Mouse (Mus musculus) midbrain, embryonic 12.5 days (tissue): Measurements from ENCODE around the gene Zfp982. TPM values are rescaled to one million over a fixed set of nuclear protein-coding genes. Genes with fewer than 3 reads are reported as not detected.
A peak's percentile ranks its signal among the peaks of the same experiment; 100 is the strongest.
"Not testable (repeated sequence)": the region's sequence is repeated elsewhere in the genome, so short reads cannot be mapped to it uniquely, and the experiment has no call there.

Experiments used
- ATAC-seq: fragments of 200-750 bp; cut with Nextera tagmentation; 2 replicates; pipeline ENCODE4 v1.8.0; 2017; ENCODE audit warnings: low read depth, moderate TSS enrichment, moderate library complexity; ENCODE audit not compliant: low FRiP score
- H3K27ac ChIP-seq: fragments of 300-500 bp; sonication (generic); replicated peaks from 2 replicates; pipeline ENCODE4 v1.5.1; 2016; ENCODE audit warnings: mild to moderate bottlenecking
- H3K27me3 ChIP-seq: fragments of 300-500 bp; sonication (generic); 2 replicates; pipeline ENCODE4 v1.6.1; 2016; ENCODE audit warnings: mild to moderate bottlenecking
- H3K36me3 ChIP-seq: fragments of 300-500 bp; sonication (generic); 2 replicates; pipeline ENCODE4 v1.6.1; 2016
- H3K4me1 ChIP-seq: fragments of 300-500 bp; sonication (generic); 2 replicates; pipeline ENCODE4 v1.6.1; 2016
- H3K4me2 ChIP-seq: fragments of 300-500 bp; sonication (generic); replicated peaks from 2 replicates; pipeline ENCODE4 v1.6.1; 2016; ENCODE audit warnings: mild to moderate bottlenecking, moderate library complexity
- H3K4me3 ChIP-seq: fragments of 300-500 bp; sonication (generic); 2 replicates; pipeline ENCODE4 v1.5.1; 2016; ENCODE audit warnings: mild to moderate bottlenecking
- H3K9ac ChIP-seq: fragments of 300-500 bp; sonication (generic); replicated peaks from 2 replicates; pipeline ENCODE4 v1.6.1; 2016; ENCODE audit warnings: mild to moderate bottlenecking, moderate library complexity
- H3K9me3 ChIP-seq: fragments of 300-500 bp; sonication (generic); 2 replicates; pipeline ENCODE4 v1.6.1; 2016; ENCODE audit warnings: mild to moderate bottlenecking
- WGBS: fragments of 180-500 bp; shearing (Covaris S2); methylation state at CpG from one replicate; pipeline ENCODE4 v1.1.7; 2016; 5-methylcytosine and 5-hydroxymethylcytosine counted together
- polyA plus RNA-seq: library from polyadenylated mRNA; unstranded; fragments of >200 nt; fragmentation: Nextera tagmentation; extraction: Ambion mirVana; gene quantifications from 2 replicates; pipeline ENCODE4 v1.2.1, GENCODE M21; 2016

Zfp982 gene
- polyA plus RNA-seq = 9.6 and 9.7 TPM in 2 replicates

DNA sequence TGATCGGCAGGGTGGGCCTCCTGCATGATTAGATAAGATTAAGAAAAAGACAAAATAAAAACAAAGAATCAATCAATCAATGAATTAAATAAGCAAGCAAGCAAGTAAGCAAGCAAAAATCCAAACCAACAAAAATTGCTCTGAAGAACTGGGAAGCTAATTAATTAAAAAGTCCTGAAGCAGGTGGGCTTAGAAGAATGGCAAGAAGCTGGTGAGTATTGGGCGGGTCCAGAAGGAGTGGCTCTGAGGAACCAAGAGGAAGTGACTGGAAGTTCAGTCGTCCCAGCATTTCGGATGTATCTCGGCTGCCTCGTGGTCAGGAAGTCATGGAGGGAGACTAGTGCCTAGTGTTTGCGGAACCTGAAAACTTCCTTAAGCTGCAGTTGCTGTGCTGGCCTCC, at the start of gene Zfp982:
Zfp982 (plus strand) TSS at position 301 of the 400 bp plus-strand sequence.
- H3K4me3 ChIP-seq, H3K4me2 ChIP-seq, ATAC-seq, H3K27me3 ChIP-seq, H3K9ac ChIP-seq, H3K27ac ChIP-seq, H3K36me3 ChIP-seq, H3K4me1 ChIP-seq: not testable (repeated sequence)
- WGBS = 89% methylated on average over 7 of the region's 7 CpGs
- H3K9me3 ChIP-seq = peaks cover 55% of the 10 kb centered on the region

GRCm38 (mm10) chr4:147442649-147443553, 49.3 kb upstream of the Zfp982 start:
- H3K4me2 ChIP-seq = peak overlapping the region; percentile 64
- not testable (repeated sequence) for H3K9me3 ChIP-seq, H3K36me3 ChIP-seq, H3K27me3 ChIP-seq, H3K4me1 ChIP-seq
- WGBS = 7% methylated on average over 52 of the region's 52 CpGs
- peak overlapping the region; percentile 47 for H3K4me3 ChIP-seq
- peak; percentile 99 for ATAC-seq
- H3K27ac ChIP-seq = peak overlapping the region; percentile 60
- H3K9ac ChIP-seq = peak overlapping the region; percentile 67

- not testable (repeated sequence) for ATAC-seq, H3K4me1 ChIP-seq
Measured at GRCm38 (mm10) chr4:147443554-147443927, 48.7 kb upstream of the Zfp982 start.

GRCm38 (mm10) chr4:147445371-147445770, 46.8 kb upstream of the Zfp982 start:
- not testable (repeated sequence) for H3K36me3 ChIP-seq, H3K27ac ChIP-seq, H3K27me3 ChIP-seq, H3K9me3 ChIP-seq, ATAC-seq, H3K4me2 ChIP-seq, H3K4me3 ChIP-seq, H3K4me1 ChIP-seq, H3K9ac ChIP-seq

More at GRCm38 (mm10) chr4:147443554-147443927, 48.7 kb upstream of the Zfp982 start:
- not testable (repeated sequence) for H3K27me3 ChIP-seq, H3K36me3 ChIP-seq, H3K9me3 ChIP-seq
- Histone ChIP-seq H3K27ac (peak overlapping the region; percentile 60), H3K4me2 (peak overlapping the region; percentile 64), H3K9ac (peak overlapping the region; percentile 67), H3K4me3 (peak overlapping the region; percentile 47)
- WGBS = 39% methylated on average over 8 of the region's 8 CpGs

GRCm38 (mm10) chr4:147448358-147448757, 43.9 kb upstream of the Zfp982 start:
- Histone ChIP-seq H3K4me3 (no peak overlapping the region), H3K9ac (no peak overlapping the region), H3K36me3 (no peaks in the 10 kb centered on the region), H3K4me1 (no peaks in the 10 kb centered on the region), H3K27ac (no peak overlapping the region), H3K27me3 (no peaks in the 10 kb centered on the region), H3K4me2 (no peak overlapping the region), H3K9me3 (peaks cover 4% of the 10 kb centered on the region; the same call in 1 of the 2 replicates)
- 68% methylated on average over 2 of the region's 2 CpGs for WGBS
- no peak for ATAC-seq

DNA sequence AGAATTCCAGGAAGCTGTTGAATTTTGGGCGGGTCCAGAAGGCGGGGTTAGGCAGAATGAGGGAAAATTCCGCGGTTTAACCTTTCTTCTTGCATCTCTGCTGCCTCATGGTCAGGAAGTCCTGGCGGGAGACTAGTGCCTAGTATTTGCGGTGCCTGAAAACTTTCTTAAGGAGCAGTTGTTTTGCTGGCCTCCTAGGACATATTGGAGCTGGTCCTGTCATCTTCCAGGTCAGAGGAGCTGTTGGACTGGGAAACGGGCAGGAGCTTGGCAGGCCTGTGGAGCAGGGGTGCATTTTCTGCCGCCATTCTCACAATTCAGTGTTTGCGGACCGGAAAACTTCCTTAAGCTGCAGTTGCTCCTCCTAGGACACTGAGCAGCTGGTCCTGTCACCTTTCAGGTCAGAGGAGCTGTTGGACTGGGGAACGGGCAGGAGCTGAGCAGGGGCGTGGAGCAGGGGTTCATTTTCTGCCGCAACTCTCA, 43.1 kb upstream of the Zfp982 start:
- Histone ChIP-seq H3K9ac (no peak overlapping the region), H3K4me1 (no peaks in the 10 kb centered on the region), H3K4me3 (peak overlapping the region; percentile 7; the same call in 1 of the 2 replicates), H3K4me2 (peak overlapping the region; percentile 6), H3K27ac (no peak overlapping the region), H3K9me3 (peaks cover 4% of the 10 kb centered on the region; the same call in 1 of the 2 replicates), H3K36me3 (no peaks in the 10 kb centered on the region), H3K27me3 (no peaks in the 10 kb centered on the region)
- no peak for ATAC-seq
- 42% methylated on average over 13 of the region's 13 CpGs for WGBS

DNA sequence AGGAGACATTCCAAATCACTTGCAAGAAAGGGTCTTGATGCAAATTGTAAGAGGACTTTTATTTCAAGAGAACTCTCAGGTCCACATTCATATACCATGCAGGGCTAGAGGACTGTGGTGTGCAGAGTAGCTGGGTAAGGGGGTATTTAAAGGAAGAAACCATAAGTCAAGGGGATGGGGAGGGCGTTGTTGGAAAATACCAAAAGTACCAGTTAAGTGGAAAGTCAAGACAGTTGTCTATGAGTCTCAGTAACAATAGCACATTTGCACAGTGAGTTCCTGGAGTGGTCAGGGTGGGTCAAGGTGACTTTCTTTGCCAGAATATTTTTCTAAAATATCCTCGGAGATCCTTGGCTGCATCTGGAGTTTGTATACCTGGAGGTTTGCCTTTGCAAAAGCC, 42.2 kb upstream of the Zfp982 start:
- not testable (repeated sequence) for H3K4me2 ChIP-seq, H3K4me1 ChIP-seq, H3K4me3 ChIP-seq, H3K27ac ChIP-seq, H3K9me3 ChIP-seq, H3K9ac ChIP-seq, H3K27me3 ChIP-seq, ATAC-seq, H3K36me3 ChIP-seq
- 78% methylated on average over 2 of the region's 2 CpGs for WGBS

GRCm38 (mm10) chr4:147467207-147467606, 25.0 kb upstream of the Zfp982 start:
- not testable (repeated sequence) for H3K36me3 ChIP-seq, H3K4me3 ChIP-seq, H3K27ac ChIP-seq, H3K4me1 ChIP-seq, H3K9ac ChIP-seq, H3K27me3 ChIP-seq, H3K4me2 ChIP-seq, ATAC-seq
- WGBS = 91% methylated on average over 7 of the region's 7 CpGs
- H3K9me3 ChIP-seq = peaks cover 48% of the 10 kb centered on the region

DNA sequence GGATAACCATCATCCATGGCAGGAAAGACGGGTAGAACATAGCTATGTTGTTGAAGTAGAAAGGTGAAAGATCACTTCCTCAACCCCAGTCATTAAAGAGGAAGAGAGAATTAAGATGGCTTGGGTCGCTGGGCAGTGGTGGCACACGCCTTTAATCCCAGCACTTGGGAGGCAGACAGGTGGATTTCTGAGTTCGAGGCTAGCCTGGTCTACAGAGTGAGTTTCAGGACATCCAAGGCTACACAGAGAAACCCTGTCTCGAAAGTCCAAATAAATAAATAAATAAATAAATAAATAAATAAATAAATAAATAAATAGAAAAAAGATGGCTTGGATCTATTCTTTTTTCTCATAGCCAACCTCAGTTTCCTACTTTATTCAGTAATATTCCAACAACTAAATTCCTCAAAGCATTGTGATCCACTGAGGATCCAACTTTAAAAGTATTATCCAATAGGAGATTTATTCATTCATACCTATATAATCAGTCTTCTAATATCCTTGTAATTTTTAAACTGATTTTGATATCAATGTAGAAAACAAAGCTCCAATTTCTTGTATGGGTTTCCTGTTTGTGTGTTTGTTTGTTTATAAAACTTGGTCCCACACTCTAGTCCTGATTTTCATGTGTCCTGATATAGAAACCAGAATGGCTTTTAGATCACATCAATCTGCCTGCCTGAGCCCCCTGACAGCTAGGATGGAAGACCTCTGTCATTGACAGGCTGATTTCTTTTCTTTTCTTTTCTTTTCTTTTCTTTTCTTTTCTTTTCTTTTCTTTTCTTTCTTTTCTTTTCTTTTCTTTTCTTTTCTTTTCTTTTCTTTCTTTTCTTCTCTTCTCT, 6.8 kb downstream of the Zfp982 start:
- not testable (repeated sequence) for H3K4me3 ChIP-seq, H3K27me3 ChIP-seq, H3K9ac ChIP-seq, H3K27ac ChIP-seq, H3K36me3 ChIP-seq, H3K4me1 ChIP-seq, ATAC-seq, H3K4me2 ChIP-seq
- peaks cover 22% of the 10 kb centered on the region for H3K9me3 ChIP-seq
- 85% methylated on average over 5 of the region's 5 CpGs for WGBS

DNA sequence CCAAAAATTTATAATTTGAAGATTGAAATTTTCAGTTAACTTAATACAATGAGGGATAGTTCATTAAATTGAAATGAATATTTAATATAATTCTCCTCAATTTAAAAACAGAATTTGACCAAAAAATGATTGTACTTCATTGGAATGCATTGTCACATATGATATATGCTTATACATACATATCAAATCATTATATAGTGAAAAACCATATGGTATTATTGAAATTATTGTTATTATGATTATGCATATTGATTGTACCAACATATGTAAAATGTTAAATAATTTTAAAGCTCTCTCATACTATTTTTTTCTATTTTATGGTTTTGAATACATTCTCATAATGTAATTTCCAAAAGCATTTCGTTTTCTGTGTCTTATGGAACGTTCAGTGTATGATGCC, 17.0 kb downstream of the Zfp982 start:
- WGBS = 80% methylated on average over 2 of the region's 2 CpGs
- ATAC-seq = no peak

GRCm38 (mm10) chr4:147518981-147519380, 26.8 kb downstream of the Zfp982 start:
- Histone ChIP-seq H3K4me3 (no peak overlapping the region), H3K9ac (no peak overlapping the region), H3K27ac (no peak overlapping the region), H3K9me3 (peaks cover 66% of the 10 kb centered on the region), H3K4me1 (no peaks in the 10 kb centered on the region), H3K27me3 (no peaks in the 10 kb centered on the region), H3K4me2 (no peak overlapping the region), H3K36me3 (no peaks in the 10 kb centered on the region)
- 69% methylated on average over 2 of the region's 2 CpGs for WGBS
- ATAC-seq = 0 out of 2 replicates have a peak, but pooled peaks have one; percentile 32

More for the DNA sequence above, 17.0 kb downstream of the Zfp982 start:
- Histone ChIP-seq H3K9me3 (peaks cover 24% of the 10 kb centered on the region), H3K4me2 (no peak overlapping the region), H3K27ac (no peak overlapping the region), H3K27me3 (no peaks in the 10 kb centered on the region), H3K4me3 (no peak overlapping the region), H3K4me1 (no peaks in the 10 kb centered on the region), H3K9ac (no peak overlapping the region), H3K36me3 (no peaks in the 10 kb centered on the region)

DNA sequence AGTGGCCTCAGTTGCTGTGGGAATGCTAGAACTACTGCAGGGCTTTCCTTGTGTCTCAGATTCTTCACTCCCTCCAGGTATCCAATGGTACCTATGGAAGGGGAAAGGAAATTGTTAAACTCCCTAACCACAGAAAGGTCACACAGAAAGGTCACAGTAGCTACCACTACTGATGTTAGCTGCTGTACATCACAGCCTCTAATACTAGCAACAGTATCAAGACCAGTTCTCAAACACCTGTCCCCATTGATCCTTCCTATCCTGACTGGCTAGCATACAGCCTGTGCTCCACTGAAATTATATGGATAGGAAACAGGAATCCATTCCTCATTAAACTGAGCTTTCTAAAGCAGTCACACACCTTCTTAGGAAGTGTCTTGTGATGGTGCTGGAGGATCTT, 27.9 kb downstream of the Zfp982 start:
- no peaks in the 10 kb centered on the region for H3K36me3 ChIP-seq
- H3K4me3 ChIP-seq = no peak overlapping the region
- H3K9ac ChIP-seq = no peak overlapping the region
- H3K4me1 ChIP-seq = no peaks in the 10 kb centered on the region
- ATAC-seq = peak; percentile 36
- H3K9me3 ChIP-seq = peaks cover 68% of the 10 kb centered on the region
- no peak overlapping the region for H3K4me2 ChIP-seq
- H3K27me3 ChIP-seq = no peaks in the 10 kb centered on the region
- no peak overlapping the region for H3K27ac ChIP-seq
